Mouse (Mus musculus) stomach, postnatal 0 days (tissue): Measurements from ENCODE around the gene Serpina10.
"Not testable (repeated sequence)": the region's sequence is repeated elsewhere in the genome, so short reads cannot be mapped to it uniquely, and the experiment has no call there.

Experiments
- CTCF ChIP-seq: IDR thresholded peaks from 2 replicates; pipeline ENCODE4 v1.5.1; 2016; ENCODE audit warnings: antibody characterized with exemption, low read depth, mild to moderate bottlenecking, moderate library complexity
- EP300 ChIP-seq: optimal IDR thresholded peaks from 2 replicates; pipeline ENCODE3; 2016; ENCODE audit warnings: antibody characterized with exemption

DNA sequence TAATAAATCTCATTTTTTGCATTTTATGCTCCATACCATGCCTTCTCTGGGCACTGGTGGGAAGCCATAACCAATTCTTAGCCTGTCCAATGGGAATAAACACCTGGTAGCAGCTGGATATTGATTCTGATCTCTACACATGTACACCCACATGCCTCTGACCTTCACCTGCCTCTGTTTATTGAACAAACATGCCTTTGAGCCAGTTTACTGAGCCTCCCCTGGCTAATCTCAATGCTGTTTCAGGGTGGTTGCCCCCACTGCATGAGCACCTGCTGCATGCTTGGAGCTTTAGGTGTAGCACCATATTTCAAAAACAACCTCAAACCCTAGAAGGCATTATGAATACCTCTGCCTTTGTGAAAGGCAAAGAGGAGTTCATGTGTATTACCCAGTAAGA, 30.8 kb upstream of the Serpina10 start:
- not testable (repeated sequence) for TF ChIP-seq CTCF, EP300
